Mouse (Mus musculus) adrenal gland, postnatal 0 days (tissue): ENCODE data around the gene Lrrc45. TPM values are rescaled to one million over a fixed set of nuclear protein-coding genes. Genes with fewer than 3 reads are reported as not detected.

Source experiments
- polyA plus RNA-seq: library from polyadenylated mRNA; unstranded; fragments of >200 nt; fragmentation: Nextera tagmentation; extraction: Ambion mirVana; gene quantifications from 2 replicates; pipeline ENCODE4 v1.2.1, GENCODE M21; 2015

Gene Lrrc45
- 22.0 and 34.8 TPM in 2 replicates for polyA plus RNA-seq

GRCm38 (mm10) chr11:120713580-120714518, at the start of gene Lrrc45, which contains the start of gene Cenpx:
Gene Lrrc45, plus strand, starts transcription at chr11:120713925.
Gene Cenpx, minus strand, starts transcription at chr11:120713738.

GRCm38 (mm10) chr11:120672687-120673593, 40.8 kb upstream of the Lrrc45 start, which contains the start of gene Aspscr1:
Gene Aspscr1, plus strand, starts transcription at chr11:120672973.

GRCm38 (mm10) chr11:120721124-120722066, 7.7 kb downstream of the Lrrc45 start, which contains the start of gene Rac3:
Gene Rac3, plus strand, starts transcription at chr11:120721470.

GRCm38 (mm10) chr11:120727169-120727527, 13.4 kb downstream of the Lrrc45 start, which contains the start of gene Dcxr:
Gene Dcxr, minus strand, starts transcription at chr11:120727281.

GRCm38 (mm10) chr11:120731858-120732680, 18.3 kb downstream of the Lrrc45 start, which contains the start of gene Cbr2:
Gene Cbr2, minus strand, starts transcription at chr11:120732114.

GRCm38 (mm10) chr11:120762672-120763041, 48.9 kb downstream of the Lrrc45 start, which contains the start of gene Hmga1b:
Gene Hmga1b, plus strand, starts transcription at chr11:120762794.

Other genes with a start within 250 kb of the Lrrc45 start
- gene Arl16, start 246.3 kb upstream of the Lrrc45 start, polyA plus RNA-seq = 38.6 and 47.5 TPM in 2 replicates
- gene Mrpl12, start 229.3 kb upstream of the Lrrc45 start, polyA plus RNA-seq = 164 and 216 TPM in 2 replicates
- gene Slc25a10, start 222.1 kb upstream of the Lrrc45 start, polyA plus RNA-seq = 37.8 and 83.2 TPM in 2 replicates
- gene Gcgr, start 183.2 kb upstream of the Lrrc45 start, polyA plus RNA-seq = 2.4 and 2.5 TPM in 2 replicates
- 173 and 184 TPM in 2 replicates for gene Mcrip1, start 164.2 kb upstream of the Lrrc45 start, polyA plus RNA-seq
- gene Ppp1r27, start 162.8 kb upstream of the Lrrc45 start, polyA plus RNA-seq = 0.39 and 1.3 TPM in 2 replicates
- 393 and 466 TPM in 2 replicates for gene P4hb, start 140.7 kb upstream of the Lrrc45 start, polyA plus RNA-seq
- 318 and 341 TPM in 2 replicates for gene Arhgdia, start 132.3 kb upstream of the Lrrc45 start, polyA plus RNA-seq
- gene Alyref, start 115.6 kb upstream of the Lrrc45 start, polyA plus RNA-seq = 271 and 273 TPM in 2 replicates
- gene Anapc11, start 115.5 kb upstream of the Lrrc45 start, polyA plus RNA-seq = 152 and 197 TPM in 2 replicates
- 1.7 and 3.3 TPM in 2 replicates for gene Npb, start 105.4 kb upstream of the Lrrc45 start, polyA plus RNA-seq
- 62.0 and 82.8 TPM in 2 replicates for gene Pcyt2, start 96.0 kb upstream of the Lrrc45 start, polyA plus RNA-seq
- gene Sirt7, start 88.7 kb upstream of the Lrrc45 start, polyA plus RNA-seq = 33.3 and 62.9 TPM in 2 replicates
- gene Mafg, start 80.3 kb upstream of the Lrrc45 start, polyA plus RNA-seq = 18.1 and 19.0 TPM in 2 replicates
- 5.8 and 9.0 TPM in 2 replicates for gene Pycr1, start 70.2 kb upstream of the Lrrc45 start, polyA plus RNA-seq
- 0.22 and 0.95 TPM in 2 replicates for gene Myadml2, start 65.8 kb upstream of the Lrrc45 start, polyA plus RNA-seq
- 6.2 and 6.7 TPM in 2 replicates for gene Notum, start 52.8 kb upstream of the Lrrc45 start, polyA plus RNA-seq
- gene Aspscr1, start 41.0 kb upstream of the Lrrc45 start, polyA plus RNA-seq = 103 and 122 TPM in 2 replicates
- 228 and 364 TPM in 2 replicates for gene Cenpx, start 187 bp upstream of the Lrrc45 start, polyA plus RNA-seq
- 18.1 and 52.1 TPM in 2 replicates for gene Rac3, start 7.5 kb downstream of the Lrrc45 start, polyA plus RNA-seq
- gene Dcxr, start 13.4 kb downstream of the Lrrc45 start, polyA plus RNA-seq = 54.9 and 76.1 TPM in 2 replicates
- gene Cbr2, start 18.2 kb downstream of the Lrrc45 start, polyA plus RNA-seq = 16.6 and 17.6 TPM in 2 replicates
- 0.79 and 2.2 TPM in 2 replicates for gene Hmga1b, start 48.9 kb downstream of the Lrrc45 start, polyA plus RNA-seq
- gene Rfng, start 70.3 kb downstream of the Lrrc45 start, polyA plus RNA-seq = 19.7 and 21.2 TPM in 2 replicates
- 119 and 156 TPM in 2 replicates for gene Gps1, start 70.3 kb downstream of the Lrrc45 start, polyA plus RNA-seq
- gene Dus1l, start 82.5 kb downstream of the Lrrc45 start, polyA plus RNA-seq = 36.3 and 56.2 TPM in 2 replicates
- gene Fasn, start 110.6 kb downstream of the Lrrc45 start, polyA plus RNA-seq = 14.9 and 18.8 TPM in 2 replicates
- 4.1 and 6.3 TPM in 2 replicates for gene Ccdc57, start 218.9 kb downstream of the Lrrc45 start, polyA plus RNA-seq
- 10.1 and 11.9 TPM in 2 replicates for gene Slc16a3, start 234.6 kb downstream of the Lrrc45 start, polyA plus RNA-seq